In the genomic region with DNA sequence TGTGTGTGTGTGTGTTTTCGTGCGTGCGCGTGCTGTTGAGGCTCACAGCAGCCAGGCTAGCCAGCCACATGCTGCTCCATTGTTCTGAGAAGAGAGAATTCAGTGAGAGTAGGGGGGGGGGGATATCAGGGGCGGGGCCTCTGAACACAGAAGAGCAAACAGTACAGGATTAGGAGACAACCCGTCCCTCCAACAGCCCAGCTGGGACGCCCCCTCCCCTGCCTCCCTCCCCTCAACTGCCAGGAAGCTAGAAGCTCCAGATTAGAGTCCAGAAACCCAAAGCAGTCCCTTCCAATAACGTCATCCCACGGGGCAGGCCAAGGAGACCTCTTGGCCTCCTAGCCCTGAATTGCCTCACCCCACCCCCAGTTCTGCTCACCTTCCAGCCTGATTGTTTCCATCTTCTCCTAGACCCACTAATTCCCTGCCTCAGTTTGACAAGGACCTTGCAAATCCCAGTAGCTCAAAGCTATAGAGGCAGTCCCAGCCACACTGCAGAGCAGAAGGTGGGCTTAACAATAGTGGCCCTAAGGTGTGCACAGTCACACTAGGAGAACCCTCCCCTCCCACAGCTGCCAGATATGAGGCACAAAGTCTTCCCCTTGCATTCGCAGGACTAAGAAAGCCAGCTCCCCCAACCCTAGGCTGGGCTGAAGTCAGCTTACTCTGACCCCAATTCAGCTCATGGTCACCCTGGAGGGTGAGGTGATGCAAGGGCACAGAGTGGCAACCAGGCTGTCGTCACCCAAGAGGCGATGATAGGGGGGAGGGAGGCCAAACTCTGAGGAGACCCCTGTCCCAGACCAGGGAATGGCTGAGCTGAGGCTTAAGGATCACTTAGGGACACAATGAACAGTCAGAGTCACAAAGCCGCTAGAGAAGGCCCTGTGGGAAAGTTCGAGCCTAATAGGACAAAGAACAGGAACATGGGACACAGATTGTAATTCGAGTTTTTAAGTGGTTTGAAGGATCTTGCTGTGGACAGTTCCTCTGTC, we compare ENCODE assay signal across 8 mouse cellular contexts. TPM values are rescaled to one million over a fixed set of nuclear protein-coding genes. Genes with fewer than 3 reads are reported as not detected.
DNase-seq lines count a peak whose midpoint lies in the region; ATAC-seq and TF ChIP-seq lines count a peak whose summit lies in the region.

No protein-coding gene starts in this region.

- no peak for DNase-seq in heart, postnatal 4 days
- peak; percentile 67 for DNase-seq in adrenal gland, postnatal 14 days
- no peak for DNase-seq in heart, postnatal 0 days (ENCODE audit: low spot score)
- DNase-seq in mesoderm, embryonic 11.5 days (ENCODE audit: low read depth, low spot score), result peak; percentile 60
- no peak for DNase-seq in gastrocnemius, adult 18-20 months (ENCODE audit: low spot score)
- DNase-seq in thymus, postnatal 14 days, result no peak
- no peak for DNase-seq in kidney, adult 18-20 months

- H3K9me3 ChIP-seq in heart, embryonic 12.5 days (replicated peaks), result no peaks in the 10 kb centered on the region
- H3K9me3 ChIP-seq in heart, postnatal 0 days (replicated peaks; ENCODE audit: control insufficient read depth, low read length), result no peaks in the 10 kb centered on the region

- H3K9ac ChIP-seq in heart, embryonic 12.5 days, result peak overlapping the region; percentile 82
- peak overlapping the region; percentile 51 for H3K9ac ChIP-seq in heart, postnatal 0 days (replicated peaks; ENCODE audit: low read depth, low read length)

- WGBS in heart, embryonic 12.5 days, result 5% methylated on average over 15 of the region's 15 CpGs
- 16% methylated on average over 15 of the region's 15 CpGs for WGBS in heart, postnatal 0 days

- no peaks in the 10 kb centered on the region for H3K27me3 ChIP-seq in heart, embryonic 12.5 days (replicated peaks)
- no peaks in the 10 kb centered on the region for H3K27me3 ChIP-seq in heart, postnatal 0 days (ENCODE audit: control insufficient read depth, insufficient read depth, low read length)

- no peaks in the 10 kb centered on the region for H3K36me3 ChIP-seq in heart, embryonic 12.5 days
- no peaks in the 10 kb centered on the region for H3K36me3 ChIP-seq in heart, postnatal 0 days (replicated peaks; ENCODE audit: control insufficient read depth, insufficient read depth, low read length)

- no peak for ATAC-seq in heart, embryonic 12.5 days (ENCODE audit: insufficient number of reproducible peaks, low FRiP score)
- no peak for ATAC-seq in heart, postnatal 0 days (ENCODE audit: insufficient read depth, low read depth)

- H3K4me2 ChIP-seq in heart, embryonic 12.5 days, result peak overlapping the region; percentile 89
- peak overlapping the region; percentile 79 for H3K4me2 ChIP-seq in heart, postnatal 0 days (ENCODE audit: low read depth, low read length)

- H3K27ac ChIP-seq in heart, embryonic 12.5 days (ENCODE audit: poor library complexity, severe bottlenecking), result peak overlapping the region; percentile 77
- H3K27ac ChIP-seq in heart, postnatal 0 days (ENCODE audit: low read depth), result peak overlapping the region; percentile 88

- TF ChIP-seq EP300 in heart, postnatal 0 days (IDR thresholded peaks at IDR 0.05; ENCODE audit: low read depth), result no peak

- no peak for TF ChIP-seq CTCF in heart, postnatal 0 days (IDR thresholded peaks at IDR 0.05; ENCODE audit: low read depth)

- peak overlapping the region; percentile 78 for H3K4me3 ChIP-seq in heart, embryonic 12.5 days
- peak overlapping the region; percentile 72 for H3K4me3 ChIP-seq in heart, postnatal 0 days (ENCODE audit: low read depth, low read length)

- H3K4me1 ChIP-seq in heart, embryonic 12.5 days (replicated peaks), result peaks cover 59% of the 10 kb centered on the region
- H3K4me1 ChIP-seq in heart, postnatal 0 days (ENCODE audit: control insufficient read depth, insufficient read depth), result peaks cover 50% of the 10 kb centered on the region

RNA-seq across cellular contexts. Expression of gene Carhsp1, which starts 1.6 kb away (rescaled TPM):
- polyA plus RNA-seq in heart, embryonic 12.5 days (2016; fragmentation: Nextera tagmentation; extraction: Ambion mirVana), result 95.8 and 102 TPM in 2 replicates
- 10 to 100 TPM; 52.8 to 56.0 TPM for total RNA-seq in heart, postnatal 4 days (2021)
- 74.9 and 85.9 TPM in 2 replicates for total RNA-seq in adrenal gland, postnatal 14 days (2021)
- 71.6 and 76.6 TPM in 2 replicates for total RNA-seq in heart, postnatal 0 days (2014; rRNA removed; ENCODE audit: low replicate concordance)
- polyA plus RNA-seq in heart, postnatal 0 days (2015; fragmentation: Nextera tagmentation; extraction: Ambion mirVana), result 42.7 TPM in 2 replicates
- 1 to 10 TPM; 4.7 to 7.9 TPM for total RNA-seq in gastrocnemius, adult 18-20 months (2021)

RNA-seq across cellular contexts. Expression of gene Gm5767, which starts 10.2 kb away (rescaled TPM):
- not detected in 2 replicates for polyA plus RNA-seq in heart, embryonic 12.5 days (2016; fragmentation: Nextera tagmentation; extraction: Ambion mirVana)
- not detected for total RNA-seq in heart, postnatal 4 days (2021)
- not detected in 2 replicates for total RNA-seq in adrenal gland, postnatal 14 days (2021)
- total RNA-seq in heart, postnatal 0 days (2014; rRNA removed; ENCODE audit: low replicate concordance), result not detected in 2 replicates
- not detected in 2 replicates for polyA plus RNA-seq in heart, postnatal 0 days (2015; fragmentation: Nextera tagmentation; extraction: Ambion mirVana)
- not detected for total RNA-seq in gastrocnemius, adult 18-20 months (2021)

RNA-seq across cellular contexts. Expression of gene Tmem186, which starts 32.8 kb away (rescaled TPM):
- polyA plus RNA-seq in heart, embryonic 12.5 days (2016; fragmentation: Nextera tagmentation; extraction: Ambion mirVana), result 16.9 TPM in 2 replicates
- total RNA-seq in heart, postnatal 4 days (2021), result 10 to 100 TPM; 12.7 to 13.1 TPM
- 22.9 and 23.8 TPM in 2 replicates for total RNA-seq in adrenal gland, postnatal 14 days (2021)
- 14.3 and 21.8 TPM in 2 replicates for total RNA-seq in heart, postnatal 0 days (2014; rRNA removed; ENCODE audit: low replicate concordance)
- 13.8 and 14.8 TPM in 2 replicates for polyA plus RNA-seq in heart, postnatal 0 days (2015; fragmentation: Nextera tagmentation; extraction: Ambion mirVana)
- total RNA-seq in gastrocnemius, adult 18-20 months (2021), result 10 to 100 TPM; 12.6 to 12.7 TPM

RNA-seq across cellular contexts. Expression of gene Pmm2, which starts 32.9 kb away (rescaled TPM):
- polyA plus RNA-seq in heart, embryonic 12.5 days (2016; fragmentation: Nextera tagmentation; extraction: Ambion mirVana), result 43.1 and 43.3 TPM in 2 replicates
- 10 to 100 TPM; 36.5 to 39.0 TPM for total RNA-seq in heart, postnatal 4 days (2021)
- total RNA-seq in adrenal gland, postnatal 14 days (2021), result 74.6 and 75.4 TPM in 2 replicates
- 26.2 and 26.8 TPM in 2 replicates for total RNA-seq in heart, postnatal 0 days (2014; rRNA removed; ENCODE audit: low replicate concordance)
- polyA plus RNA-seq in heart, postnatal 0 days (2015; fragmentation: Nextera tagmentation; extraction: Ambion mirVana), result 34.4 and 36.6 TPM in 2 replicates
- 10 to 100 TPM; 18.9 to 20.1 TPM for total RNA-seq in gastrocnemius, adult 18-20 months (2021)

Comparison
In these comparisons a context has a peak if more than half of its experiments do, and no peak if none do; other contexts are left out.
1. DNase-seq: peak in adrenal gland, postnatal 14 days (single experiment) and mesoderm, embryonic 11.5 days (single experiment); none in heart, postnatal 4 days (single experiment), heart, postnatal 0 days (single experiment), gastrocnemius, adult 18-20 months (single experiment), thymus, postnatal 14 days (single experiment) and kidney, adult 18-20 months (single experiment).